Mouse (Mus musculus): ENCODE data around the gene Cdc27. TPM values are rescaled to one million over a fixed set of nuclear protein-coding genes. Genes with fewer than 3 reads are reported as not detected.
"Not testable (repeated sequence)": the region's sequence is repeated elsewhere in the genome, so short reads cannot be mapped to it uniquely, and the experiment has no call there.

Cdc27 gene
- polyA plus RNA-seq, 1 experiment from 2014 or later: 33.1 TPM

DNA sequence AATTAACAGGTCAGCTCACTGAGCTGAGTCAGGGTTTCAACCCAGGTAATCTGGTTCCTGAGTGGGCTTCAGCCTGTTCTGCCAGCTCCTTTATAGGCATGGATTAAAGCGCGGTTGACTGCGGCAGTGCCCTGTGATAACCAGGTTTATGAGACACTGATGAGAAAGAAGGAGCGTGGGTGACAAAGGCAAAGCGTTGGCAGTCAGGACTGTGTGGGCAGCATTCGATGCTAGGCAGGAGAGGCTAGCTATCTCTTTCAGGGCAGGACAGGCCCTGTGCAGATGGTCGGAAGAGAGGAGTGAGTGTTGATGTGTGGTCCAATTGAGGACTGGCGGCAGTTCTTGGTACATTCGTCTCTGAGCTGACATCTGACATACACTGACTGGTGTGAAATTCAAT lies 17.3 kb upstream of the Cdc27 start:
- no peak for ATAC-seq
- Histone ChIP-seq H3K9me3 (replicated peaks) (no peaks in the 10 kb centered on the region; the same call in 1 of the 2 replicates), H3K27ac (no peak overlapping the region), H3K4me1 (peaks cover 23% of the 10 kb centered on the region), H3K4me2 (no peak overlapping the region), H3K9ac (no peak overlapping the region), H3K4me3 (no peak overlapping the region), H3K36me3 (no peaks in the 10 kb centered on the region), H3K27me3 (replicated peaks) (peaks cover 19% of the 10 kb centered on the region)
- 80% methylated on average over 9 of the region's 9 CpGs for WGBS (ENCODE audit: insufficient replicate concordance)

DNA sequence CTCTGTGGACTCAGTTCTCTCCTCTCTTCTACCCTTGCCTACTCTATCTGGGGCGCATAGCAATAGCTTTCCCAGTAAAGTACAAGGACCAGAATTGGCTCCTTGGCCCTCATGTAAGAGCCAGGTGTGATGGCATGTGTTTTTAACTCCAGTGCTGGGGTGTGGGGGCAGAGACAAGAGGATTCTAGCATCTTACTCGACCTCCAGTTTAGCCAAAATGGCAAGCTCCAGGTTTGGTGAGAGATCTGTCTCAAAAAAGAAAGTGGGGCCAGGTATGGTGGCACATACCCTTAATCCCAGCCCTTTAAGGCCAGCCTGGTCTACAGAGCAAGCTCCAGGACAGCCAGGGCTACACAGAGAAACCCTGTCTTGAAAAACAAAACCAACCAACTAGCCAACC lies 16.4 kb upstream of the Cdc27 start:
- no peak overlapping the region for H3K27ac ChIP-seq
- no peak for ATAC-seq

DNA sequence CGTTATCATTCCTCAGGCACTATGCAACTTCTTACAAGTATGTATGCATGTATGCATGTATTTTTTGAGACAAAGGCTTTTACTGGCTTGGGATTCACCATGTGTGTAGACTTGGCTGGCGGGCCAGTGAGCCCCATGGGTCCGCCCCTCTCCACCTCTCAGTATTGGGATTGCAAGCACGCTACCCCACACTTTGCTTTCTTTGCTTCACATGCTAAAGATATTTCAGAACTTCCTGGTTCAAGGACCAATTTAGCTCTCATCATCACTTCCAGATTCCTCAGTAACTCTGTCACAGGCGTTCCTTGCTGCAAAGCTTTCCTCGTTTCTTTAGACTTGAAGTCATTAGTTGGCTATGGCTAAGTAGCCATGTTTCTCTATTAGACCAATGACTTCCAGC lies 15.7 kb upstream of the Cdc27 start:
- Histone ChIP-seq H3K9ac (no peak overlapping the region), H3K36me3 (no peaks in the 10 kb centered on the region), H3K4me1 (peaks cover 14% of the 10 kb centered on the region), H3K27me3 (replicated peaks) (peaks cover 8% of the 10 kb centered on the region), H3K27ac (no peak overlapping the region), H3K9me3 (replicated peaks) (no peaks in the 10 kb centered on the region; the same call in 1 of the 2 replicates), H3K4me3 (no peak overlapping the region), H3K4me2 (no peak overlapping the region)
- WGBS (ENCODE audit: insufficient replicate concordance): 73% methylated on average over 6 of the region's 6 CpGs
- ATAC-seq: no peak

More for the DNA sequence above, 16.4 kb upstream of the Cdc27 start:
- no peak overlapping the region for H3K9ac ChIP-seq
- 63% methylated on average over 2 of the region's 2 CpGs for WGBS (ENCODE audit: insufficient replicate concordance)
- no peaks in the 10 kb centered on the region; the same call in 1 of the 2 replicates for H3K9me3 ChIP-seq (replicated peaks)
- H3K4me1 ChIP-seq: peaks cover 21% of the 10 kb centered on the region
- peaks cover 10% of the 10 kb centered on the region for H3K27me3 ChIP-seq (replicated peaks)
- H3K4me3 ChIP-seq: no peak overlapping the region
- H3K36me3 ChIP-seq: no peaks in the 10 kb centered on the region
- no peak overlapping the region for H3K4me2 ChIP-seq

DNA sequence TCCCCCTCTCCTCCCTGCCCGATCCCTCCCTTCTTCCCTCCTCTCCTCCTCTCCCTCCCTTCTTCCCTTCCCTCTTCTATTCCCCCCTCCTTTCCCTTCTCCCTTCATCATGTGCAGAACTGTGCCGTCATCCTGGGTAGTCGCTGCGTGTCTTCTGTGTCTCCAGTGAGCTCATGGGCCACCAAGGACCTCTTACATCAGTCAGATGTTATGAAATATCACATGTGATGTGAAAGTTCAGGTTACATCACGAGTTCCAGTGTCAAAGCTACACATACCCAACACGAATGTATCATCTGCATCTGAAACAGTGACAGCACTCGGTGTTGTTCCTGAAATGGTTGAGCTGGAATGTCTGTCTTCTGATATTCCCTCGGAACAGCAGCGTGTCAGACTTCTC lies 14.8 kb upstream of the Cdc27 start:
- WGBS (ENCODE audit: insufficient replicate concordance): 73% methylated on average over 9 of the region's 9 CpGs
- Histone ChIP-seq H3K27me3 (replicated peaks) (peaks cover 7% of the 10 kb centered on the region), H3K4me1 (0 out of 2 replicates have a peak, but pooled peaks cover 5% of the 10 kb centered on the region), H3K27ac (no peak overlapping the region), H3K36me3 (no peaks in the 10 kb centered on the region), H3K9me3 (replicated peaks) (no peaks in the 10 kb centered on the region; the same call in 1 of the 2 replicates), H3K9ac (no peak overlapping the region), H3K4me3 (no peak overlapping the region), H3K4me2 (no peak overlapping the region)
- no peak for ATAC-seq

DNA sequence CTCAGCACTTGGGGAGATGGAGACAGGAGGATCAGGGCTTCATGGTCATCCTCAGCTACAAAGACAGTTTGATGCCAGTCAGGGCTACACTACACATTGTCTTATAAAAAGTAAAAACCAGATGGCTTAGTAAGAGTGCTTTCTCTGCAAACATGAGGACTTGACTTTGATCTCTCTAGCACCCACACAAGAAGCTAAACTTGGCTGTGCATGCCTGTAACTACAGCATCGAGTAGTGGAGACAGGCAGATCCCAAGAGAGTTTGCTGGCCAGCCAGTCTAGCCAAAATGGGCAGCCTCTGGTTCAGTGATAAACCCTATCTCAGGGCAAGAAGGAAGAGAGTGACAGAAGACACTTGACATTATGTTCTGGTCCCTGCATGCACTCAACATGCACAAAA lies 13.1 kb upstream of the Cdc27 start:
- Histone ChIP-seq H3K27ac (no peak overlapping the region), H3K9ac (no peak overlapping the region), H3K27me3 (replicated peaks) (peaks cover 7% of the 10 kb centered on the region; the same call in 1 of the 2 replicates), H3K36me3 (no peaks in the 10 kb centered on the region), H3K4me3 (no peak overlapping the region), H3K9me3 (replicated peaks) (no peaks in the 10 kb centered on the region), H3K4me2 (no peak overlapping the region), H3K4me1 (no peaks in the 10 kb centered on the region)
- WGBS (ENCODE audit: insufficient replicate concordance): 55% methylated on average over 1 of the region's 1 CpGs
- ATAC-seq: no peak

DNA sequence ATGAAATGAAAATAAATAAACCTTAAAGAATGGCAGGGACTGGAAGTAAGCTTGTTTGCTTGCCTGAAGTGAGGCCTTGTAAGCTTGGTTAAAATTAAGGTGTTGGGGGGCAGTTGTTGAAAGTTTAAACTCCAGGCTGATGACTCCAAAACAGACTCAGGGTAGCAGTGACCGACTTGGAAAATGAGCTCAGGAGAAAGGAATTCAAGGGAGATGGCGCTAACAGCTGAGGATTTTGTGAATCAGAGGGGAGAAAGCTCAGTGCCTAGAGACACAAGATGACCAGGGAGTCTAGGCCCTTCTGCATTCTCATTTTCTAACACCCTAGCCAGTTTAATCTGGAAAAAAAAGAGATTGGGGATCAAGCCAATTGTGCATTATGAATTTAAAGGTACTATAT lies 10.6 kb upstream of the Cdc27 start:
- WGBS (ENCODE audit: insufficient replicate concordance): 34% methylated on average over 2 of the region's 2 CpGs
- H3K9ac ChIP-seq: no peak overlapping the region
- ATAC-seq: no peak
- no peak overlapping the region for H3K4me3 ChIP-seq
- H3K27ac ChIP-seq: no peak overlapping the region
- H3K36me3 ChIP-seq: no peaks in the 10 kb centered on the region
- no peaks in the 10 kb centered on the region for H3K9me3 ChIP-seq (replicated peaks)
- peaks cover 7% of the 10 kb centered on the region; the same call in 1 of the 2 replicates for H3K27me3 ChIP-seq (replicated peaks)
- H3K4me1 ChIP-seq: peaks cover 12% of the 10 kb centered on the region
- no peak overlapping the region for H3K4me2 ChIP-seq

DNA sequence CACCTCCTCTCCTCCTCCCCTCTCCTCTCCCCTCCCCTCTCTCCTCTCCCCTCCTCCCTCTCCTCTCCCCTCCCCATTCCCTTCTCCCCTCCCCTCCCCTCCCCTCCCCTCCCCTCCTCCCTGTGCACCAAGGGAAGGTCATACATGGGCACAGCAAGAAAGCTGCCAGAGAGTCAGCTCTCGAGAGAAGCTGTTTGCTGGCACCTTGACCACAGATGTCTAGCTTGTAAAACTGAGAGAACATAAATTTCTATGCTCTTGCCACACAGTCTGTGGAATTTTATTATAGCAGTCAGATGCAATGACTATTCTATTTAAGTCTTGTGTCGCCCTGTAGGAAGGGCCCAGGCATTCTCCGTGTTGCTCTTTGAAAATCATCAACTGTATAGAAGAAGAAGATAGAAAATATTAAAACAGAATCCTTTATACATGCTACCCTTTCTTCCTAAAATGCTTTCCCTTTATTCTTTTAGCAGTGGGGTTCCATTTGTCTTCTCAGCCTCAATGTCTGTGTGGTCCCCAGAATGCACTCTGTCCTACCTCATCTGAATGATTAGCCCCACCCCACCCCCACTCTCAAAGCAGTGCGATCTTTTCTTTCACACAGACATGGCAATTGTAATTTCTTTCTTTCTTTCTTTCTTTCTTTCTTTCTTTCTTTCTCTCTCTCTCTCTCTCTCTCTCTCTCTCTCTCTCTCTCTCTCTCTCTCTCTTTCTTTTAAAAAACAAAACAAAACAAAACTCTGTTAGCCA lies 8.4 kb upstream of the Cdc27 start:
- Histone ChIP-seq H3K27ac (no peak overlapping the region), H3K4me1 (peaks cover 16% of the 10 kb centered on the region), H3K4me2 (no peak overlapping the region), H3K27me3 (replicated peaks) (no peaks in the 10 kb centered on the region; the same call in 1 of the 2 replicates), H3K9me3 (replicated peaks) (no peaks in the 10 kb centered on the region), H3K36me3 (no peaks in the 10 kb centered on the region), H3K9ac (no peak overlapping the region), H3K4me3 (no peak overlapping the region)
- WGBS (ENCODE audit: insufficient replicate concordance): 74% methylated on average over 4 of the region's 4 CpGs
- ATAC-seq: no peak

DNA sequence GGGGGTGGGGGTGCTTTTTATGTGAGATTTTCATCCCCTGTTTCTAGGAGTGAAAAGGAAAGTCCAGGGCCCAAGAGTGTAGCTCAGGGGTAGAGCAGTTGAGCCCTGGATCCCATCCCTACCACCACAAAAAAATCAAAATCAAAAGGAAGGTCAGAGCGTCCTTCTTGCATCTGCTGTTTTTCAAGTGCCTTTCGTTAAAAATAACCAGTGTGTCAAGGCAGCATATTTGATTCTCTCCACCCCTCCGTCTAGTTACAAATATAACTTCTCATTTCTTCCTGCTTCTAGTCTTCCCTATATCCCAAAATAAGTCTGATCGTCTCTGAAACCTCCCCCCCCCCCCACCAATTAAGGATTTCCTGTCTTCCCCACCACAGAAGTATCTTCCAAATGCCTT lies 7.6 kb upstream of the Cdc27 start:
- 49% methylated on average over 4 of the region's 4 CpGs for WGBS (ENCODE audit: insufficient replicate concordance)
- H3K27ac ChIP-seq: no peak overlapping the region
- peaks cover 16% of the 10 kb centered on the region for H3K4me1 ChIP-seq
- H3K9me3 ChIP-seq (replicated peaks): no peaks in the 10 kb centered on the region
- H3K27me3 ChIP-seq (replicated peaks): no peaks in the 10 kb centered on the region; the same call in 1 of the 2 replicates
- no peak overlapping the region for H3K9ac ChIP-seq
- no peaks in the 10 kb centered on the region for H3K36me3 ChIP-seq
- H3K4me3 ChIP-seq: no peak overlapping the region
- ATAC-seq: no peak
- H3K4me2 ChIP-seq: no peak overlapping the region

DNA sequence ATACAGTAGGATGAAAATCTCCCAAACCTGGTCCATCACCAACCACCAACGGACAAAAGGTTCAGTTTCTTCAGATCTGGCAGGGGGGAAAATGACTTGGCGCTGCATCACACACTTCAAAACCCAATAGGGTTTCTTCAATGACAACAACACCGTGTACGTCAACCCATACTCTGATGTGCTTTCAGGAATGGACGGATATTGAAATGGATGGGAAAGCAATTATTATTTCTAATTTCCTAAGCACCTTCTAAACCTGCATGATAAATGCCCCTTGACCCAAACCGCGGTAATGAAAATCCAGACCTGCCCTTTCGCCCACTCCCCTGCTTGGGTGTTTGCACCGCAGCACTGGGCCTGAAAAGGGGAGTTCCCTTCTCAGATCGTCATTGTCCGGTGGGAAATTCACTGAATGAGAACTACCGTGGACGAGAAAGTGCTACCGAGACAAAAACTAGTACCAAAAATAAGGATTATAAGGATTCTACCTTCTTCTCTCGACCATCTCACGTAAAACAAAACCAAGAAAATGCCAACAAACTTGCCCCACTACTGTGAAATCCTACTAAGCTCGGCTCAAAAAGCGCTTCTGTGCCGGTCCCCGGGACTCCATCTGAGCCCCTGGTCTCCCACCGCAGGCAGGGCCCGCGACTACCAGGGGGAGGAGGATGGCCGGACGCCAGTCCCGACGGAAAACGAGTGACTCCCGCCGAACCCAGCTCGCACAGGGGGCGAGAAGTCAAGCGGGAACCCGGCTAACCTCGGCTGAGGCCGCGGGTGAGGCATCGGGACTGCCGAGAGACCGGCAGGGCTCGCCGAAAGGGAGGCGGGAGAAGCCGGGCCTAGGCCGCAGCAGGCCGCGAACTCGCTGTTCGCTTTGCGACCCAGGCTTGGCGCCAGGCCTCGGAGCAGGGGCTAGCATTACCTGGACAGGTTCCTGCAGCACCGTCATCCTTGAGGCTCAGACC lies 698 bp downstream of the Cdc27 start:
- Histone ChIP-seq H3K9ac (peak overlapping the region; percentile 99), H3K4me1 (peaks cover 48% of the 10 kb centered on the region), H3K4me2 (peak overlapping the region; percentile 72), H3K27ac (peak overlapping the region; percentile 90), H3K36me3 (peaks cover 20% of the 10 kb centered on the region), H3K27me3 (replicated peaks) (no peaks in the 10 kb centered on the region; the same call in 1 of the 2 replicates), H3K9me3 (replicated peaks) (no peaks in the 10 kb centered on the region), H3K4me3 (peak overlapping the region; percentile 93)
- WGBS (ENCODE audit: insufficient replicate concordance): under 1% methylated on average over 53 of the region's 53 CpGs
- peak; percentile 77 for ATAC-seq

DNA sequence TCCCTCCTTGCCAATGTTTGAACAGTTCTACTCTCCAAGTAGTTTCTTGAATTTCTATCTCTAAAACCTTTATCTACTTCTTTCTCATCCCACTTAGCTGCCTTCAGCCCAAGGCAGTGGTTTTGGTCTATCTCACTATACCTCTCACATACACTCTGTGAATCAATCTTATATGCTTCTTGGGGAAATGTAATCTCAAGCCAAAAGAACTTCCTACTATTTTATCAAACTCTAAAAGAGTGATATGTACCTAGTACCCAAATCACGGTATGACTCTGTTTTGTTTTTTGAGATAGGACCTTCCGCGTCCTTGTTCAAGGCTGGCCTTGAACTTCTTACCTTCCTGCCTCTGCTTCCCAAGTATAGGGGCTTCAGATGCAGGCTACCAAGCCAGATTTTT lies 2.9 kb downstream of the Cdc27 start:
- Histone ChIP-seq H3K4me3 (no peak overlapping the region), H3K9ac (peak overlapping the region; percentile 19; the same call in 1 of the 2 replicates), H3K36me3 (peaks cover 23% of the 10 kb centered on the region), H3K4me1 (peaks cover 65% of the 10 kb centered on the region), H3K4me2 (peak overlapping the region; percentile 72), H3K27ac (no peak overlapping the region), H3K9me3 (replicated peaks) (no peaks in the 10 kb centered on the region), H3K27me3 (replicated peaks) (no peaks in the 10 kb centered on the region; the same call in 1 of the 2 replicates)
- no peak for ATAC-seq
- WGBS (ENCODE audit: insufficient replicate concordance): 62% methylated on average over 3 of the region's 3 CpGs

DNA sequence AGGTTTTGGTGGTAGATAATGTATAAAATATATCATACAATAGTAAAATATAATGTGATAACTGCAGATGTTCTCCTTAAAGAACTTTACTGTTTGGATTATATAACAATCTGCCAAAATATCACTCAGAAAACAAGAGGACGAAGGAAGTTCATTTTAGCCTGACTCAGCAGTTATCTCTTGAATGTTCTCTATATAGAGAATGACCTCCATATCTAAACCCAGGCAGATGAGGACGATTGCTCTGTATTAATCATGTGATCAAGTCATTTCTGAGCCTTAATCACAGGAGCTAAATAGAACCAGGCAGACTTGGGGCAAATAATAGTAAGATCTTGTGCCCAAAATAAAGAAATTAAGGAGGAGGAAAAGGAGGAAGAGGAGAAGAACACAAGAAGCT lies 5.9 kb downstream of the Cdc27 start:
- 38% methylated on average over 2 of the region's 2 CpGs for WGBS (ENCODE audit: insufficient replicate concordance)
- peaks cover 86% of the 10 kb centered on the region for H3K4me1 ChIP-seq
- no peak for ATAC-seq
- H3K27me3 ChIP-seq (replicated peaks): no peaks in the 10 kb centered on the region
- H3K4me2 ChIP-seq: peak overlapping the region; percentile 22
- peak overlapping the region; percentile 70 for H3K27ac ChIP-seq
- no peak overlapping the region for H3K9ac ChIP-seq
- no peaks in the 10 kb centered on the region for H3K9me3 ChIP-seq (replicated peaks)
- H3K4me3 ChIP-seq: no peak overlapping the region
- H3K36me3 ChIP-seq: peaks cover 37% of the 10 kb centered on the region

DNA sequence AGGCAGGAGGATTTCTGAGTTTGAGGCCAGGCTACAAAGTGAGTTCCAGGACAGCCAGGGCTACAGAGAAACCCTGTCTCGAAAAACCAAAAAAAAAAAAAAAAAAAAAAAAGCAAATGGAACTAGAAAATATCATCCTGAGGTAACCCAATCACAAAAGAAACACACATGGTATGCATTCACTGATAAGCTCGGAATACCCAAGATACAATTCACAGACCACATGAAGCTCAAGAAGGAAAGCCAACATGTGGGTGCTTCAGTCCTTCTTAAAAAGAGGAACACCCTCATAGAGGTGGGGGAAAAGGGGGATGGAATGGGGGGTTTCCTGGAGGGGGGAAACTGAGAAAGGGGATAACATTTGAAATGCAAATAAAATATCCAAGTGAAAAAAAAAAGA lies 7.1 kb downstream of the Cdc27 start:
- 32% methylated on average over 2 of the region's 2 CpGs for WGBS (ENCODE audit: insufficient replicate concordance)
- not testable (repeated sequence) for H3K4me3 ChIP-seq; H3K9me3 ChIP-seq (replicated peaks); H3K27me3 ChIP-seq (replicated peaks); H3K9ac ChIP-seq
- Histone ChIP-seq H3K27ac (peak overlapping the region; percentile 66), H3K4me1 (peaks cover 86% of the 10 kb centered on the region), H3K36me3 (peaks cover 37% of the 10 kb centered on the region), H3K4me2 (peak overlapping the region; percentile 45)
- peak; percentile 67 for ATAC-seq

All from liver, embryonic 12.5 days (tissue).